Mouse (Mus musculus): Measurements from ENCODE around the gene Slx4ip. TPM values are rescaled to one million over a fixed set of nuclear protein-coding genes. Genes with fewer than 3 reads are reported as not detected.
"Not testable (repeated sequence)": the region's sequence is repeated elsewhere in the genome, so short reads cannot be mapped to it uniquely, and the experiment has no call there.

The Slx4ip gene
- polyA plus RNA-seq (2015; fragmentation: Nextera tagmentation; extraction: Ambion mirVana), result 6.4 and 7.2 TPM in 2 replicates

GRCm38 (mm10) chr2:136891068-136891950 lies at the start of gene Slx4ip, which contains the start of the genes AL731706.1 and Mkks:
Gene Slx4ip (plus strand): TSS chr2:136891218.
Gene AL731706.1 (minus strand): TSS chr2:136891389.
Gene Mkks (minus strand): TSS chr2:136891389.
- H3K4me1 ChIP-seq, result peaks cover 5% of the 10 kb centered on the region
- H3K4me3 ChIP-seq (replicated peaks), result peak within 1 kb of the TSS; percentile 83
- H3K27me3 ChIP-seq, result no peaks in the 10 kb centered on the region
- peak; percentile 98 for ATAC-seq (ENCODE audit: insufficient number of reproducible peaks, low FRiP score, low TSS enrichment, low read depth)
- no peaks in the 10 kb centered on the region for H3K9me3 ChIP-seq (replicated peaks)
- peak within 1 kb of the TSS; percentile 50 for H3K4me2 ChIP-seq (replicated peaks)
- no peaks in the 10 kb centered on the region for H3K36me3 ChIP-seq
- peak within 1 kb of the TSS; percentile 97 for H3K27ac ChIP-seq (replicated peaks)
- under 1% methylated on average over 49 of the region's 49 CpGs for WGBS
- H3K9ac ChIP-seq, result peak within 1 kb of the TSS; percentile 59

GRCm38 (mm10) chr2:136850366-136850765 lies 40.7 kb upstream of the Slx4ip start:
- no peak for ATAC-seq (ENCODE audit: insufficient number of reproducible peaks, low FRiP score, low TSS enrichment, low read depth)
- no peaks in the 10 kb centered on the region for H3K36me3 ChIP-seq
- no peak overlapping the region for H3K4me2 ChIP-seq (replicated peaks)
- no peak overlapping the region for H3K4me3 ChIP-seq (replicated peaks)
- no peaks in the 10 kb centered on the region for H3K9me3 ChIP-seq (replicated peaks)
- no peak overlapping the region for H3K9ac ChIP-seq
- 73% methylated on average over 3 of the region's 3 CpGs for WGBS
- H3K27ac ChIP-seq (replicated peaks), result no peak overlapping the region
- no peaks in the 10 kb centered on the region for H3K4me1 ChIP-seq
- no peaks in the 10 kb centered on the region for H3K27me3 ChIP-seq

GRCm38 (mm10) chr2:136854543-136855388 lies 36.3 kb upstream of the Slx4ip start:
- H3K9me3 ChIP-seq (replicated peaks), result no peaks in the 10 kb centered on the region
- H3K27ac ChIP-seq (replicated peaks), result no peak overlapping the region
- no peaks in the 10 kb centered on the region for H3K36me3 ChIP-seq
- ATAC-seq (ENCODE audit: insufficient number of reproducible peaks, low FRiP score, low TSS enrichment, low read depth), result no peak
- WGBS, result 32% methylated on average over 5 of the region's 5 CpGs
- no peak overlapping the region for H3K9ac ChIP-seq
- no peak overlapping the region for H3K4me2 ChIP-seq (replicated peaks)
- no peaks in the 10 kb centered on the region for H3K4me1 ChIP-seq
- H3K4me3 ChIP-seq (replicated peaks), result no peak overlapping the region
- no peaks in the 10 kb centered on the region for H3K27me3 ChIP-seq

GRCm38 (mm10) chr2:136885579-136885978 lies 5.4 kb upstream of the Slx4ip start, which contains the start of gene AL731706.2:
Gene AL731706.2 (minus strand): TSS chr2:136885679.
- Histone ChIP-seq H3K9me3 (replicated peaks) (no peaks in the 10 kb centered on the region), H3K4me3 (replicated peaks) (no peak within 1 kb of the TSS), H3K36me3 (peaks cover 29% of the 10 kb centered on the region), H3K9ac (no peak within 1 kb of the TSS), H3K27me3 (no peaks in the 10 kb centered on the region), H3K4me2 (replicated peaks) (no peak within 1 kb of the TSS), H3K27ac (replicated peaks) (no peak within 1 kb of the TSS), H3K4me1 (peaks cover 5% of the 10 kb centered on the region)
- ATAC-seq (ENCODE audit: insufficient number of reproducible peaks, low FRiP score, low TSS enrichment, low read depth), result no peak
- 95% methylated on average over 2 of the region's 2 CpGs for WGBS

GRCm38 (mm10) chr2:136886846-136887245 lies 4.2 kb upstream of the Slx4ip start:
- WGBS, result 48% methylated on average over 4 of the region's 4 CpGs
- H3K9ac ChIP-seq, result no peak overlapping the region
- H3K36me3 ChIP-seq, result peaks cover 18% of the 10 kb centered on the region
- H3K27ac ChIP-seq (replicated peaks), result no peak overlapping the region
- H3K4me1 ChIP-seq, result peaks cover 5% of the 10 kb centered on the region
- no peaks in the 10 kb centered on the region for H3K27me3 ChIP-seq
- no peak for ATAC-seq (ENCODE audit: insufficient number of reproducible peaks, low FRiP score, low TSS enrichment, low read depth)
- H3K4me2 ChIP-seq (replicated peaks), result no peak overlapping the region
- no peaks in the 10 kb centered on the region for H3K9me3 ChIP-seq (replicated peaks)
- H3K4me3 ChIP-seq (replicated peaks), result no peak overlapping the region

- peak overlapping the region; percentile 50 for H3K4me2 ChIP-seq (replicated peaks)
- not testable (repeated sequence) for H3K9me3 ChIP-seq (replicated peaks); H3K27me3 ChIP-seq; H3K4me1 ChIP-seq; H3K36me3 ChIP-seq
- H3K9ac ChIP-seq, result peak overlapping the region; percentile 59
- WGBS, result 6% methylated on average over 15 of the region's 15 CpGs
- peak overlapping the region; percentile 97 for H3K27ac ChIP-seq (replicated peaks)
- peak overlapping the region; percentile 83 for H3K4me3 ChIP-seq (replicated peaks)
- peak; percentile 40 for ATAC-seq (ENCODE audit: insufficient number of reproducible peaks, low FRiP score, low TSS enrichment, low read depth)
Measured at GRCm38 (mm10) chr2:136890716-136891067, 326 bp upstream of the Slx4ip start.

GRCm38 (mm10) chr2:136891951-136892371 lies 943 bp downstream of the Slx4ip start:
- Histone ChIP-seq H3K9ac (peak overlapping the region; percentile 53), H3K4me1 (peaks cover 5% of the 10 kb centered on the region), H3K27ac (replicated peaks) (peak overlapping the region; percentile 97), H3K4me2 (replicated peaks) (peak overlapping the region; percentile 45), H3K9me3 (replicated peaks) (no peaks in the 10 kb centered on the region), H3K4me3 (replicated peaks) (peak overlapping the region; percentile 83), H3K27me3 (no peaks in the 10 kb centered on the region), H3K36me3 (no peaks in the 10 kb centered on the region)
- ATAC-seq (ENCODE audit: insufficient number of reproducible peaks, low FRiP score, low TSS enrichment, low read depth), result peak; percentile 85
- WGBS, result under 1% methylated on average over 23 of the region's 23 CpGs

GRCm38 (mm10) chr2:136894494-136894893 lies 3.5 kb downstream of the Slx4ip start:
- Histone ChIP-seq H3K27ac (replicated peaks) (no peak overlapping the region), H3K36me3 (no peaks in the 10 kb centered on the region), H3K9me3 (replicated peaks) (no peaks in the 10 kb centered on the region), H3K4me2 (replicated peaks) (no peak overlapping the region), H3K9ac (no peak overlapping the region), H3K4me3 (replicated peaks) (no peak overlapping the region), H3K27me3 (no peaks in the 10 kb centered on the region), H3K4me1 (peaks cover 5% of the 10 kb centered on the region)
- WGBS, result 87% methylated on average over 2 of the region's 2 CpGs
- ATAC-seq (ENCODE audit: insufficient number of reproducible peaks, low FRiP score, low TSS enrichment, low read depth), result no peak

- no peak for ATAC-seq (ENCODE audit: insufficient number of reproducible peaks, low FRiP score, low TSS enrichment, low read depth)
- no peak overlapping the region for H3K27ac ChIP-seq (replicated peaks)
- H3K4me2 ChIP-seq (replicated peaks), result no peak overlapping the region
- H3K4me3 ChIP-seq (replicated peaks), result no peak overlapping the region
- H3K27me3 ChIP-seq, result no peaks in the 10 kb centered on the region
- H3K9ac ChIP-seq, result no peak overlapping the region
- 57% methylated on average over 2 of the region's 2 CpGs for WGBS
- H3K36me3 ChIP-seq, result no peaks in the 10 kb centered on the region
- no peaks in the 10 kb centered on the region for H3K4me1 ChIP-seq
- H3K9me3 ChIP-seq (replicated peaks), result no peaks in the 10 kb centered on the region
Measured at GRCm38 (mm10) chr2:136896131-136896530, 5.1 kb downstream of the Slx4ip start.

- WGBS, result 47% methylated on average over 3 of the region's 3 CpGs
- no peak overlapping the region for H3K4me2 ChIP-seq (replicated peaks)
Measured at GRCm38 (mm10) chr2:136908596-136908995, 17.6 kb downstream of the Slx4ip start.

GRCm38 (mm10) chr2:136909298-136909697 lies 18.3 kb downstream of the Slx4ip start:
- Histone ChIP-seq H3K4me1 (peaks cover 6% of the 10 kb centered on the region; the same call in 1 of the 2 replicates), H3K36me3 (no peaks in the 10 kb centered on the region), H3K9me3 (replicated peaks) (no peaks in the 10 kb centered on the region), H3K27ac (replicated peaks) (no peak overlapping the region), H3K27me3 (no peaks in the 10 kb centered on the region), H3K4me2 (replicated peaks) (no peak overlapping the region), H3K4me3 (replicated peaks) (no peak overlapping the region), H3K9ac (no peak overlapping the region)
- ATAC-seq (ENCODE audit: insufficient number of reproducible peaks, low FRiP score, low TSS enrichment, low read depth), result no peak
- WGBS, result 82% methylated on average over 2 of the region's 2 CpGs

More at GRCm38 (mm10) chr2:136908596-136908995, 17.6 kb downstream of the Slx4ip start:
- H3K9ac ChIP-seq, result no peak overlapping the region
- H3K27me3 ChIP-seq, result no peaks in the 10 kb centered on the region
- no peaks in the 10 kb centered on the region for H3K9me3 ChIP-seq (replicated peaks)
- H3K27ac ChIP-seq (replicated peaks), result no peak overlapping the region
- ATAC-seq (ENCODE audit: insufficient number of reproducible peaks, low FRiP score, low TSS enrichment, low read depth), result no peak
- H3K36me3 ChIP-seq, result no peaks in the 10 kb centered on the region
- H3K4me1 ChIP-seq, result peaks cover 6% of the 10 kb centered on the region; the same call in 1 of the 2 replicates
- no peak overlapping the region for H3K4me3 ChIP-seq (replicated peaks)

All from embryonic facial prominence, embryonic 15.5 days (tissue).